Mouse (Mus musculus) heart, postnatal 0 days (tissue): ENCODE measurements at regions not wholly inside any gene's neighbourhood (a gene's known extent, or its start where the extent isn't known, plus 50 kb on each side); places are given as distances from the start of the nearest gene placed in this dataset.

Experiments used
- CTCF ChIP-seq: IDR thresholded peaks from 2 replicates; pipeline ENCODE4 v1.5.1; 2016; ENCODE audit warnings: antibody characterized with exemption, control low read depth, low read depth
- EP300 ChIP-seq: IDR thresholded peaks from 2 replicates; pipeline ENCODE4 v1.6.1; 2016; ENCODE audit warnings: antibody characterized with exemption, low read depth

GRCm38 (mm10) chr2:137663171-137663570 lies 546.7 kb upstream of the Jag1 start:
- no peak for TF ChIP-seq CTCF
- TF ChIP-seq EP300 = no peak
